Mouse (Mus musculus) liver, embryonic 14.5 days (tissue): ENCODE results near the gene Hbq1a.

Source experiments
- CTCF ChIP-seq: IDR thresholded peaks from 2 replicates; pipeline ENCODE4 v1.5.1; 2016; ENCODE audit warnings: antibody characterized with exemption, low read depth, control low read depth
- EP300 ChIP-seq: IDR thresholded peaks from 2 replicates; pipeline ENCODE4 v1.6.1; 2016; ENCODE audit warnings: antibody characterized with exemption, low read depth

DNA sequence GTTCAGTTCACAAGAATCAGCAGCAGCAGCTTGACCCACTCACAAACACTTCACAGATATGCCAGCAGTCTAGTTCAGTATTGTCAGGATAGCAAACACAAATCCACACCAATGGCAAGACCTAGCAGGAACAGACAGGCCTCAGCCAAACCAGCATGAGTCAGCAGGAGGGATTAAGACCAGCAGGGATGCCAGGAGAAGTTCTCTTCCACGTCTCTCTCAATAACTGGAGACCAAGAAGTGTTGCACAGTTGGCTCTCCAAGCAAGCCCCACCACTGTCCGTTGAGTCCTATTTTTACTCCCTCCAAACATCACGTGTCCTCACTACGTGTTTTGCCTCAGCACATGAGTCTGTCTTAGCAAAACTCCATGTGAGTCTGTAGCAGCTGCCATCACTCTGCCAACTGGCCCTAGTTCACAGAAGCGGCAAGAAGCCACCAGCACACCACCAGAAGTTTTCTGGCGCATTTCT, 36.6 kb downstream of the Hbq1a start:
- TF ChIP-seq EP300 (no peak), CTCF (no peak)
